Mouse (Mus musculus) Patski (cell line): ENCODE results near the gene Rbm5. TPM values are rescaled to one million over a fixed set of nuclear protein-coding genes. Genes with fewer than 3 reads are reported as not detected.

Source experiments
- ATAC-seq: fragments of 100-300 bp; one replicate; pipeline ENCODE4 v1.8.0; 2021
- CTCF ChIA-PET: fragments of 350-600 bp; sonication (Branson Sonifier 250); formaldehyde crosslinking; loops from one replicate; lab custom pipeline; 2022; ENCODE audit warnings: inconsistent platforms; lab: Charles Lee
- POLR2A ChIA-PET: fragments of 350-600 bp; sonication (Branson Sonifier 250); formaldehyde crosslinking; loops from one replicate; lab custom pipeline; 2022; ENCODE audit warnings: antibody characterized with exemption, inconsistent platforms; lab: Charles Lee
- DNase-seq: peaks from one replicate; pipeline ENCODE4 v3.0.0-alpha.2; 2011; ENCODE audit warnings: low read depth, low spot score
- H3K27me3 ChIP-seq: fragments of 371-371 bp; one replicate; pipeline ENCODE4 v1.5.1; 2021
- CTCF ChIP-seq: fragments of 100-300 bp; IDR thresholded peaks from one replicate; pipeline ENCODE4 v1.5.1; 2021
- in situ Hi-C: fragments of 300-500 bp; cut with MboI; formaldehyde crosslinking; loops from 3 replicates; pipeline ENCODE4 v1.11.1; 2018; ENCODE audit warnings: low pct_unique_long_range_greater_than_20kb, mixed read lengths
- polyA plus RNA-seq: library from polyadenylated mRNA; unstranded; gene quantifications from one replicate; pipeline ENCODE4 v1.2.3, GENCODE M21; 2021

Gene Rbm5
- polyA plus RNA-seq, 1 experiment from 2014 or later, result 113 TPM

DNA sequence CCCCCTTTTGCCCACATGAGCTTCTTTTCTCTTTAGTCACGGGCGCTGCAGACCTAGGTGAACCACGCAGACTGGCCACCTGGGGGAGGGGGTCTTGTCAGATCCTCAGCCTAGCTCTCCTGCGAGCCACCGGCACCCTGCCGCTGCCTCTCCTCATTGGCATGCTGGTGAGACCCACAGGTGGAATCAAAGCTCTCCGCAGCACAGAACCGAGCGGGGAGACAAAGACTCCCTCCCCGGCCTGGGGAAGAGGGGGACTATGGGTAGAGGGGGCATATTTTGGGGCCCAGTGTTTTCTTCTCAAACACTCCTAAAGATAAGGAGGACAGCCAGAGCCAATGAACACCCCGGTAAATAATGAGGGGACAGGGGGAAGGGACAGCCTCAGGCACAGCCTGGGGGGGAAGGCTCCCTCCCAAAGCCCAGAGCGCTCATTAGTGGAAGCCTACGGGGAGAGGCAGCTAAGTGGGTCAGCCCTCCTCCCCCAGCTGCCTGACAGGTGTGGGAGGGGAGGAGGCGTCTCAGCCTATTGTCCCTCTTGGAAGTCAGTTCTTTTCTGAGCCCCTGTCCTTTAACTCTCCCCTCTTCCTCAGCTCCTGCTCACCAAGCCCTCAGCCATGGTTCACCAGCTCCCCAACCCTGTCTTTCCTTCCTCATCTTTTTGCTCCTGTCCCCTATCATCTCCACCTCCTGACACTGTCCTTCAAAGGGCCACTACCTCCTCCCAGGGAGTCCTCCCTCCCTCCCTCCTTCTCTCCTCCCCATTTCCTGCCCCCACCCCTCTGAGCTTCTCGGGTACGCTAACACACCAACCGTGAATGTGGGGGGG is 35.2 kb downstream of the Rbm5 start:
- CTCF ChIA-PET, result interaction anchor here (0.7 to 3.5 kb wide), 7 partner anchors 9 to 90 kb away, joined by 3 to 27 read pairs (median 4); partner anchors contain the start of gene Sema3f
- in situ Hi-C loops, result loop anchor here (5.0 kb wide), 2 partner anchors 48 to 93 kb away; no protein-coding TSS in a partner anchor
- POLR2A ChIA-PET, result interaction anchor here (0.8 to 3.6 kb wide), 9 partner anchors 11 to 166 kb away, joined by 3 to 12 read pairs (median 4); no protein-coding TSS in a partner anchor
- DNase-seq (no peak), ATAC-seq (no peak)
- no peak for TF ChIP-seq CTCF
- H3K27me3 ChIP-seq, result no peaks in the 10 kb centered on the region

- no peak for TF ChIP-seq CTCF
- DNase-seq, result no peak
Measured at GRCm38 (mm10) chr9:107734567-107734971, 36.2 kb downstream of the Rbm5 start.

DNA sequence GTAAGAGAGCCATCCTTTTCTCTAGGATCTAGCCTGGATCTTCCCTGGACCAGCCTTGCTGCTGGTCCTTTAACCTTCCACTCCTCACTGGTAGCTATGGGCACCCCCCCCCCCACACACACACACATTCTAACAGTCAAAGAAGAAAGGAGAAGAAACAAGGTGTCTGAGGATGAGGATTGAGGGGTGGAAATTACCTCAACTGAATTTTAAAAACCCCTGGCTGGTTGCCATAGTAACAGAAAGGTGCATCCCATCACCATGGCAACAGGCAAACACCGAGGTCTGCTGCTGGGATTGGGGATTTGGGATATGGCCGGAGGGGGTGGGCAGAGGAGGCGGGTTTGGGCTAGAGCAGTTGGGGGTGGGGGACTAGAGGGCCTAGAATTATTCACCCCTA is 41.1 kb downstream of the Rbm5 start:
- in situ Hi-C loops, result no loop called here
- no peak for ATAC-seq
- ChIA-PET POLR2A (interaction anchor here (2.0 kb wide), 1 partner anchor 15 kb away, joined by 6 read pairs; no protein-coding TSS in a partner anchor), CTCF (interaction anchor here (1.0 to 1.4 kb wide), 2 partner anchors 8 to 117 kb away, joined by 3 read pairs; no protein-coding TSS in a partner anchor)
- H3K27me3 ChIP-seq, result no peaks in the 10 kb centered on the region
- DNase-seq, result no peak
- TF ChIP-seq CTCF, result no peak

More at GRCm38 (mm10) chr9:107734567-107734971, 36.2 kb downstream of the Rbm5 start:
- no peaks in the 10 kb centered on the region for H3K27me3 ChIP-seq
- in situ Hi-C loops, result no loop called here
- ChIA-PET POLR2A (interaction anchor here (0.8 to 0.9 kb wide), 2 partner anchors 11 to 165 kb away, joined by 3 read pairs; no protein-coding TSS in a partner anchor), CTCF (interaction anchor here (1.2 to 1.8 kb wide), 3 partner anchors 18 to 89 kb away, joined by 3 to 8 read pairs (median 4); no protein-coding TSS in a partner anchor)
- ATAC-seq, result no peak

- ChIA-PET CTCF (interaction anchor here (1.0 to 1.4 kb wide), 2 partner anchors 9 to 117 kb away, joined by 3 read pairs; no protein-coding TSS in a partner anchor), POLR2A (interaction anchor here (2.0 kb wide), 1 partner anchor 14 kb away, joined by 6 read pairs; no protein-coding TSS in a partner anchor)
- DNase-seq (no peak), ATAC-seq (no peak)
- no peaks in the 10 kb centered on the region for H3K27me3 ChIP-seq
- in situ Hi-C loops, result no loop called here
- TF ChIP-seq CTCF, result no peak
Measured at GRCm38 (mm10) chr9:107728919-107729670, 41.7 kb downstream of the Rbm5 start.

GRCm38 (mm10) chr9:107727041-107727440 is 43.8 kb downstream of the Rbm5 start:
- ATAC-seq, result no peak
- in situ Hi-C loops, result no loop called here
- ChIA-PET POLR2A (interaction anchor here (1.0 to 1.2 kb wide), 2 partner anchors 14 to 15 kb away, joined by 3 read pairs; no protein-coding TSS in a partner anchor), CTCF (interaction anchor here (0.9 to 1.8 kb wide), 3 partner anchors 9 to 83 kb away, joined by 3 to 7 read pairs (median 6); no protein-coding TSS in a partner anchor)
- H3K27me3 ChIP-seq, result no peaks in the 10 kb centered on the region
- TF ChIP-seq CTCF, result no peak
- no peak for DNase-seq

DNA sequence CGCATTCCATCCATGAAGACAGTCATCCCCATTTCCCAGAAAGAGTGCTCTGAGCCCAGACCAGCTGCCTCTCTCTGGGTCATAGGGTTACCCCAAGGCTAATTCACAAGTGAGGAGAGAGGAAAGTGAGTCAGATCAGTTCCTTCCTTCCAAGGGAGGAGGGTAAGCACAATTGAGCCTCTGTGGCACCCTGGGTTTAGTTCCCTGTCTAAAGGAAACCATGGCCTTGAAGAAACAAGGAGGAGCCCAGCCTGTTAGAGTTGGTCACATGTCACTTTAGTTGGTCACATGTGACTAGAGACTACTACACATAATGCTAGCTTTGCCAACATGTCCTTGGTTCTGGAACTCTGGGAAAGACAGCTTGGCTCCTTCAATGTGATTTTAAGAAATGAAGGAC is 46.0 kb downstream of the Rbm5 start:
- ATAC-seq (no peak), DNase-seq (no peak)
- TF ChIP-seq CTCF, result no peak
- ChIA-PET CTCF (interaction anchor here (1.1 to 2.3 kb wide), 5 partner anchors 9 to 22 kb away, joined by 3 to 10 read pairs (median 3); no protein-coding TSS in a partner anchor), POLR2A (interaction anchor here (0.7 to 1.8 kb wide), 3 partner anchors 12 to 23 kb away, joined by 3 to 6 read pairs (median 4); no protein-coding TSS in a partner anchor)
- in situ Hi-C loops, result loop anchor here (25.0 kb wide), 1 partner anchor 412 kb away; no protein-coding TSS in a partner anchor
- no peaks in the 10 kb centered on the region for H3K27me3 ChIP-seq

- DNase-seq (no peak), ATAC-seq (peak; percentile 61)
- ChIA-PET CTCF (interaction anchor here (0.7 to 2.3 kb wide), 7 partner anchors 10 to 47 kb away, joined by 3 to 10 read pairs (median 3); no protein-coding TSS in a partner anchor), POLR2A (interaction anchor here (1.0 to 1.8 kb wide), 6 partner anchors 9 to 23 kb away, joined by 3 to 6 read pairs (median 4); no protein-coding TSS in a partner anchor)
- H3K27me3 ChIP-seq, result no peaks in the 10 kb centered on the region
- TF ChIP-seq CTCF, result no peak
- in situ Hi-C loops, result loop anchor here (25.0 kb wide), 1 partner anchor 412 kb away; no protein-coding TSS in a partner anchor
Measured at GRCm38 (mm10) chr9:107723794-107724531, 46.8 kb downstream of the Rbm5 start.

DNA sequence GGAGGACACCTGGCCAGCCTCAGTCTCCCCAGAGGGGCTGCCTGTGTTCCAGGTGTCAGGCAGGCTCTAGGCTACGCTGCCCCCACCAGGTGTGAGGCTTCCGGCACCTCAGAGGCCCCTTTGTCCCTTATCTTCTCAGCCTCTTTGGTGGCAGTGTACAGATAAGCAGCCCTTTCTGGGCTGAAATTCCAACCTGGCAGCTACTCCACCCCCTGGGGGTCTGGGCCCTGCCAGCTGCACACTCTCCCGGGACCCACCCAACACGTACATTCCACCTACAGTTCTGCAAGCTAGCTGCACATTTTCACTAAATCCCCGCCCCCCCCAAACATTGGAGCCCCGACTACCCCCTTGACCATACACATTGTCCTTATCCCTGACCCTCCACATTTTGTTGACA is 47.5 kb downstream of the Rbm5 start:
- POLR2A ChIA-PET, result interaction anchor here (1.0 to 1.8 kb wide), 6 partner anchors 8 to 22 kb away, joined by 3 to 6 read pairs (median 4); no protein-coding TSS in a partner anchor
- TF ChIP-seq CTCF, result no peak
- ATAC-seq, result no peak
- DNase-seq, result no peak
- in situ Hi-C loops, result loop anchor here (25.0 kb wide), 1 partner anchor 411 kb away; no protein-coding TSS in a partner anchor
- CTCF ChIA-PET, result interaction anchor here (0.7 to 2.3 kb wide), 7 partner anchors 9 to 46 kb away, joined by 3 to 10 read pairs (median 3); no protein-coding TSS in a partner anchor
- H3K27me3 ChIP-seq, result no peaks in the 10 kb centered on the region
